Mouse (Mus musculus) hindbrain, embryonic 11.5 days (tissue): ENCODE measurements around the gene Cox19. TPM values are rescaled to one million over a fixed set of nuclear protein-coding genes. Genes with fewer than 3 reads are reported as not detected.
A peak's percentile ranks its signal among the peaks of the same experiment; 100 is the strongest.

ENCODE experiments used
- ATAC-seq: fragments of 200-750 bp; cut with Nextera tagmentation; 2 replicates; pipeline ENCODE4 v1.8.0; 2017; ENCODE audit warnings: mild to moderate bottlenecking, moderate TSS enrichment, moderate library complexity; ENCODE audit not compliant: low FRiP score
- DNase-seq: peaks from one replicate; pipeline ENCODE4 v3.0.0-alpha.2; 2015; ENCODE audit warnings: low spot score
- H3K27ac ChIP-seq: fragments of 300-500 bp; sonication (generic); 2 replicates; pipeline ENCODE4 v1.5.1; 2014; ENCODE audit warnings: mild to moderate bottlenecking, low read depth, low read length
- H3K27me3 ChIP-seq: fragments of 300-500 bp; sonication (generic); 2 replicates; pipeline ENCODE4 v1.6.1; 2014; ENCODE audit warnings: mild to moderate bottlenecking, low read length, moderate library complexity, mixed read lengths; ENCODE audit not compliant: control insufficient read depth, insufficient read depth
- H3K36me3 ChIP-seq: fragments of 300-500 bp; sonication (generic); 2 replicates; pipeline ENCODE4 v1.6.1; 2014; ENCODE audit warnings: mild to moderate bottlenecking, low read length, moderate library complexity, mixed read lengths; ENCODE audit not compliant: control insufficient read depth, insufficient read depth
- H3K4me1 ChIP-seq: fragments of 300-500 bp; sonication (generic); replicated peaks from 2 replicates; pipeline ENCODE4 v1.6.1; 2014; ENCODE audit warnings: low read length, mixed read lengths; ENCODE audit not compliant: control insufficient read depth, insufficient read depth
- H3K4me2 ChIP-seq: fragments of 300-500 bp; sonication (generic); replicated peaks from 2 replicates; pipeline ENCODE4 v1.6.1; 2014; ENCODE audit warnings: mild to moderate bottlenecking, low read depth, low read length
- H3K4me3 ChIP-seq: fragments of 300-500 bp; sonication (generic); 2 replicates; pipeline ENCODE4 v1.5.1; 2014; ENCODE audit warnings: low read depth, low read length
- H3K9ac ChIP-seq: fragments of 300-500 bp; sonication (generic); 2 replicates; pipeline ENCODE4 v1.6.1; 2014; ENCODE audit warnings: low read depth, low read length
- H3K9me3 ChIP-seq: fragments of 300-500 bp; sonication (generic); 2 replicates; pipeline ENCODE4 v1.6.1; 2016; ENCODE audit warnings: low read length; ENCODE audit not compliant: control insufficient read depth
- WGBS: fragments of 180-500 bp; shearing (Covaris S2); extraction: QIAGEN DNeasy Blood & Tissue Kit; methylation state at CpG from one replicate; pipeline ENCODE4 v1.1.7; 2014; 5-methylcytosine and 5-hydroxymethylcytosine counted together
- polyA plus RNA-seq: library from polyadenylated mRNA; unstranded; fragments of >200 nt; fragmentation: Nextera tagmentation; extraction: Ambion mirVana; gene quantifications from 2 replicates; pipeline ENCODE4 v1.2.1, GENCODE M21; 2014

The Cox19 gene
- polyA plus RNA-seq, 1 experiment from 2014 or later, result 127 TPM

DNA sequence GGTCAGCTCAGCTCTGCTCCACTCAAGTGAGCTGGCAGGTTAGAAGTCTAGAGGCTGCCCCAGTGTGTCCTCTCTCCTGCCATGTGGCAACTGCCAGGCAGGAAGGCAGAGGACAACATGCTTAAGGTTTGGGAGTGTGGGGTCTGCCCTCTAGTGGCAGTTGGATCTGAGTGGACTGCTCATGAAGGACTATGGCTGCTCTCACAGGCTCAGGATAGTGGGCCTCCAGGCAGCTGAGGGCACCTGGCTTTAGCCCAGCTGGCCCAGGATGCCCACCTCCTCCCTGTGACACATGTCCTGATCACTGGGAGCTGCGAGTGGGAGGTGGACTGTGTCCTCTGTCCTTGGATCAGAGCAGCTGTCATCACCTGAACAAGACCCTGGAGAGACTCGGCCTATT lies 7.4 kb upstream of the Cox19 start:
- H3K27me3 ChIP-seq, result no peaks in the 10 kb centered on the region
- H3K9ac ChIP-seq, result no peak overlapping the region
- no peaks in the 10 kb centered on the region for H3K9me3 ChIP-seq
- H3K4me2 ChIP-seq, result no peak overlapping the region
- H3K4me1 ChIP-seq, result no peaks in the 10 kb centered on the region
- DNase-seq, result peak; percentile 41
- H3K4me3 ChIP-seq, result no peak overlapping the region
- no peak for ATAC-seq
- H3K36me3 ChIP-seq, result no peaks in the 10 kb centered on the region
- H3K27ac ChIP-seq, result no peak overlapping the region
- WGBS, result 74% methylated on average over 2 of the region's 2 CpGs

GRCm38 (mm10) chr5:139355235-139355772 lies 4.1 kb upstream of the Cox19 start:
- H3K27ac ChIP-seq, result no peak overlapping the region
- DNase-seq, result peak; percentile 84
- H3K4me3 ChIP-seq, result no peak overlapping the region
- H3K36me3 ChIP-seq, result no peaks in the 10 kb centered on the region
- no peak for ATAC-seq
- H3K9me3 ChIP-seq, result no peaks in the 10 kb centered on the region
- H3K4me2 ChIP-seq, result no peak overlapping the region
- no peak overlapping the region for H3K9ac ChIP-seq
- no peaks in the 10 kb centered on the region for H3K27me3 ChIP-seq
- no peaks in the 10 kb centered on the region for H3K4me1 ChIP-seq
- WGBS, result 37% methylated on average over 19 of the region's 19 CpGs

DNA sequence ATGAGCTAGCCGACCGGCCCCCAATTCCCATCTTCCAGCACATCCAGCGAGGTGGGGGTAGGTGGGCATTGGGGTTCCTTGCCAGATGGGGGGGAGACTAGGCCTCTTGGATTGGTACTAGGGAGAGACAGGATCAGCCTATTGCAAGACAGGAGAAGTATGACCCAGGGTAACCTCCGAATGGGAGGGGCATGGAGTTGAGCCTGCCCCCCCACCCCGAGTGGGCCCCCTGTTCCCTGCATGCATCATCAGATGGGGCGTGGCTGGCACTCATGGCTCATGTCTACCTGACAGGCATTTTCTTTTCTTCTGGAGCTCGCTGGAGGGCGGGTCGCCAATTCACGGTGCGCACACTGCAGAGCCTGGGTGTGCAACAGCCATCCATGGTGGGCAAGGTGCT lies 2.7 kb upstream of the Cox19 start:
- 81% methylated on average over 11 of the region's 11 CpGs for WGBS
- no peak for ATAC-seq

GRCm38 (mm10) chr5:139353496-139353895 lies 2.3 kb upstream of the Cox19 start:
- Histone ChIP-seq H3K27ac (no peak overlapping the region), H3K9ac (no peak overlapping the region), H3K27me3 (no peaks in the 10 kb centered on the region), H3K4me3 (no peak overlapping the region), H3K4me2 (no peak overlapping the region), H3K9me3 (no peaks in the 10 kb centered on the region), H3K4me1 (no peaks in the 10 kb centered on the region), H3K36me3 (no peaks in the 10 kb centered on the region)
- DNase-seq, result peak; percentile 50
- WGBS, result 67% methylated on average over 10 of the region's 10 CpGs
- ATAC-seq, result no peak

More for the DNA sequence above, 2.7 kb upstream of the Cox19 start:
- no peak for DNase-seq
- Histone ChIP-seq H3K4me3 (no peak overlapping the region), H3K9me3 (no peaks in the 10 kb centered on the region), H3K4me2 (no peak overlapping the region), H3K27ac (no peak overlapping the region), H3K36me3 (no peaks in the 10 kb centered on the region), H3K4me1 (no peaks in the 10 kb centered on the region), H3K27me3 (no peaks in the 10 kb centered on the region), H3K9ac (no peak overlapping the region)

DNA sequence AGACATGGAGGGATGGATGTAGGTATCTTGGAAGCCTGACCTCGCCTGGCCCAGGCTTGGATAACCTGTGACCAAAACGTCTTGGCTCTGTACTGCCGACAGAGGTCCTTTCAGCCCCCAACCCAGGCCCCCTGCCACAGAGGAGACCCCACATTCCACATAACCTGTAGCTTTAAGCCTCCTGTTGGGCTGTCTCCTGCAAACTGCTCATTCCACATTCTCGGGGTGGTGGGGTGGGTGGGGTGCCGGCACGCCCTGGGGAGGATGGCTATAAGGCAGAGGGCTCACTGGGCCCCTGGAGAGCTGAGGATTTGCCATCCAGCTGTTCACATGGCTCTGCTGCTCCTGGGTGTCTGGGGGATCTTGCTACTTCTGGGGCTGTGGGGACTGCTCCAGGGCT lies 1.1 kb upstream of the Cox19 start, which contains the start of gene Cyp2w1:
Cyp2w1 (plus strand) TSS at position 301 of the 400 bp plus-strand sequence.
- Histone ChIP-seq H3K9ac (no peak within 1 kb of the TSS), H3K27ac (no peak within 1 kb of the TSS)
- 72% methylated on average over 6 of the region's 6 CpGs for WGBS

GRCm38 (mm10) chr5:139351628-139352027 lies 410 bp upstream of the Cox19 start:
- no peak overlapping the region for H3K27ac ChIP-seq
- H3K4me3 ChIP-seq, result no peak overlapping the region
- ATAC-seq, result no peak
- no peaks in the 10 kb centered on the region for H3K4me1 ChIP-seq
- no peaks in the 10 kb centered on the region for H3K27me3 ChIP-seq
- no peak for DNase-seq
- 38% methylated on average over 8 of the region's 8 CpGs for WGBS
- H3K9me3 ChIP-seq, result no peaks in the 10 kb centered on the region
- no peak overlapping the region for H3K4me2 ChIP-seq
- H3K9ac ChIP-seq, result no peak overlapping the region
- H3K36me3 ChIP-seq, result no peaks in the 10 kb centered on the region

More for the DNA sequence above, 1.1 kb upstream of the Cox19 start, which contains the start of gene Cyp2w1:
- Histone ChIP-seq H3K4me3 (no peak within 1 kb of the TSS), H3K27me3 (no peaks in the 10 kb centered on the region), H3K9me3 (no peaks in the 10 kb centered on the region), H3K36me3 (no peaks in the 10 kb centered on the region), H3K4me2 (no peak within 1 kb of the TSS), H3K4me1 (no peaks in the 10 kb centered on the region)
- no peak for ATAC-seq
- DNase-seq, result no peak

DNA sequence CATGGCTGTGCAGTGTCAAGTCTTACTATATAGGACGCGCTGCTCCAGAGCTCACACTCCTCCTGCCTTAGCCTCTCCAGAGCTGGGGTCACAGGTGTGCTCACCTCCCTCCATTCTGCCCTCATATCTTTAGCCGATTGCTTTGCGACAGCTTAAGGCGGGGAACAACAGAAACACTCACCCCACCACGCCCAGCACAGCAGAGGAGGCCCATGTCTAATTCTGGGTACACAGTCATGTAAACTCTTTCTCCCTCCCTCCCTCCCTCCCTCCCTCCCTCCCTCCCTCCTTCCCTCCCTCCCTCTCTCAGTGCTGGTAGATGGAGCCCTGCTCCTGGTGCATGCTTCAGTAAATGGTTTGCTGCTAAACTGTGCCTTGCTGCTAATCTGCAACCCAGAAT lies 1.5 kb downstream of the Cox19 start:
- ATAC-seq (no peak), DNase-seq (no peak)
- H3K9me3 ChIP-seq, result no peaks in the 10 kb centered on the region
- H3K4me3 ChIP-seq, result no peak overlapping the region
- H3K4me1 ChIP-seq, result no peaks in the 10 kb centered on the region
- H3K36me3 ChIP-seq, result no peaks in the 10 kb centered on the region
- H3K9ac ChIP-seq, result no peak overlapping the region
- H3K4me2 ChIP-seq, result no peak overlapping the region
- no peak overlapping the region for H3K27ac ChIP-seq
- no peaks in the 10 kb centered on the region for H3K27me3 ChIP-seq
- WGBS, result 79% methylated on average over 6 of the region's 6 CpGs

- H3K27ac ChIP-seq, result no peak overlapping the region
- 37% methylated on average over 1 of the region's 1 CpGs for WGBS
- H3K36me3 ChIP-seq, result peaks cover 6% of the 10 kb centered on the region
- no peak overlapping the region for H3K4me2 ChIP-seq
- DNase-seq (no peak), ATAC-seq (no peak)
- H3K9me3 ChIP-seq, result no peaks in the 10 kb centered on the region
- no peak overlapping the region for H3K4me3 ChIP-seq
- H3K27me3 ChIP-seq, result no peaks in the 10 kb centered on the region
- H3K9ac ChIP-seq, result no peak overlapping the region
- H3K4me1 ChIP-seq, result no peaks in the 10 kb centered on the region
Observed at GRCm38 (mm10) chr5:139347225-139347624, 4.0 kb downstream of the Cox19 start.

DNA sequence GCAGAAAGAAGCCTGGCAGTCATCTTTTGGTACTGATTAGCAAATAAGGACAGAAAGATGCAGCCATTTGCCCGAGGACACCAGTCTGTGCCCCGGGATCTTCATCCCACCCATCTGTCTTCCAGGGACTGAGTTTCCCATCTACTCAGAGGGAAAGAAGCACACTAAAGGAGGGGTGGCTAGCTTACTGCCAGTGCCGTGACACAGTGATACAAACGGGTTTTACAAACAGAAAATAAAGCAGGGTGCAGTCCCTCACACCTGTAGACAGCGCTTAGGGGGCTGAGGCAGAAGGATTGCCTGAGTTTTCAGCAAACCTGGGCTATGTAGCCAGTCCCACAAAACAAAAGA lies 5.9 kb downstream of the Cox19 start:
- Histone ChIP-seq H3K9ac (peak overlapping the region; percentile 35; the same call in 1 of the 2 replicates), H3K27me3 (no peaks in the 10 kb centered on the region), H3K4me2 (peak overlapping the region; percentile 30), H3K27ac (no peak overlapping the region), H3K9me3 (no peaks in the 10 kb centered on the region), H3K4me3 (peak overlapping the region; percentile 87; the same call in 1 of the 2 replicates), H3K36me3 (peaks cover 6% of the 10 kb centered on the region), H3K4me1 (no peaks in the 10 kb centered on the region)
- peak; percentile 34; the same call in 1 of the 2 replicates for ATAC-seq
- DNase-seq, result no peak
- 11% methylated on average over 5 of the region's 5 CpGs for WGBS
